Mouse (Mus musculus) c-Kit-positive CD71-positive TER-119-positive erythroid progenitor cells, embryonic 14.5 days (primary cell): ENCODE measurements around the gene Arhgap18.
"Not testable (repeated sequence)": the region's sequence is repeated elsewhere in the genome, so short reads cannot be mapped to it uniquely, and the experiment has no call there.

Source experiments
- DNase-seq: peaks from one replicate; pipeline ENCODE4 v3.0.0-alpha.2; 2013; ENCODE audit warnings: low spot score

Gene Arhgap18

GRCm38 (mm10) chr10:26911176-26911575 is 158.0 kb downstream of the Arhgap18 start:
- no peak for DNase-seq

DNA sequence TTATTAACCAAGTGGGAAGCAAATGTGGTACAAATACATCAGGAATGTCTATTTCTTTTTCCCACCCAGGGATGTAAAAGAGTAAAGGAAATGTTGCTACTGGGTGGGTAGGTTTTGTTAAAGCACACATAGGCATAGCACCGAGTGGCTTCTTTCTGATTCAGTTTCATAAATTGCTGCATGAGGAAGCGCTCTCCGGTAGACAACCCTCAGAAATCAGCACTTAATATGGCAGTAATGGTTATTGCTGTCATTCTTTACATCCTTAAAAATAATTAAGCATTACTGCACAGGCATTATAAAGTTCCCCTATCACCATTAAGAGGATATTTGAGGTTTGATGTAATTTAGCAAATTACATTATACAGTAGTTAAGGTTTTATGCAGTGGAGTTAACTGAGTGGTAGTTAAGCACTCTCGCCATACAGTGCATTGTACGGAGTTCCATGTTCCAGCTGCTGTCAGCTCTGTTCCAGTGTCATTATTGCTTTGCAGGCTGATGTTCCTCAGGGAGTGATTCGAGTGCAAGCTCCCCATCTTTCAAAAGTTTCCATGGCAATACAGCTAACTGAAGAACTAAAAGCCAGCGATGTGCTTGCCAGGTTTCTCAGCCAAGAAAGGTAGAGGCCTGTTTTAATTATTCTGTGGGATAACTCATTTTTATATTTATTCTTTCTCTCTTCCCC is 159.0 kb downstream of the Arhgap18 start:
- DNase-seq = no peak

DNA sequence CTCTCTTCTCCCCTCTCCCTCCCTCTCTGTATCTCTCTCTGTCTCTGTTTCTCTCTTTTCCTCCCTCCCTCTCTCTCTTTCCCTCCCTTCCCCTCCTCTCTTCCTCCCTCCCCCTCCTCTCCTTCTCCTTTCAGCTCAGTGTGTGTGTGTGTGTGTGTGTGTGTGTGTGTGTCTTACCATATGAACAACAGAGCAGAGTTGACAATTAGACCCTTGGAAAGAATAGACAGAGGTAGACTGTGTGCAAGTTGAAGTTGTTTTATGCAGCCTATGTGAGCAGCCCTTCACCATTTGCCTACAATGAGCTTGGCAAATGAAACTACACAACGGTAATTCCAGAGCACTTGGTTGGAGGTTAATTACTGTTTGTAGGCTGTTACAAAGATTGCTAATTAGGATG is 159.6 kb downstream of the Arhgap18 start:
- DNase-seq = no peak

GRCm38 (mm10) chr10:26919307-26919977 is 166.2 kb downstream of the Arhgap18 start:
- DNase-seq = peak; percentile 62

GRCm38 (mm10) chr10:26920383-26920979 is 167.3 kb downstream of the Arhgap18 start:
- no peak for DNase-seq

DNA sequence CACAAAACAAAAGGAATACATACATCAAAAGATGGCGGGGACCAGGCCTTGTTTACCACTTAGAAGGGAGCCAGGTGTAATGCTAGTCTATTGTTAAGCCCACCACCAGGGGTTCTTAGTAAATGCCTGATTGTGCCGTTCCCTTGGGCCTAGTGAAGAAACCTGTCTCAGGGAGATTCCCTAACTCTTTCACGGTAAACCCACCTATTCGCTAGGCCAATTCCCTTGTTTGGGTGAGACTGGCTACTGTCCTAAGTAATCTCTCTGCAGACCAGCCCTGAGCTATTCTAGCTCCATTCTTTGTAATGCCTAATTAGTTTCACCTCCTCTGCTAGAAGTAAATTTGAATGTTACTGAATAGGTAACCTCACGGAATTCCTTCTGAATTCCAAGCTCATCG is 182.8 kb downstream of the Arhgap18 start:
- DNase-seq = not testable (repeated sequence)

DNA sequence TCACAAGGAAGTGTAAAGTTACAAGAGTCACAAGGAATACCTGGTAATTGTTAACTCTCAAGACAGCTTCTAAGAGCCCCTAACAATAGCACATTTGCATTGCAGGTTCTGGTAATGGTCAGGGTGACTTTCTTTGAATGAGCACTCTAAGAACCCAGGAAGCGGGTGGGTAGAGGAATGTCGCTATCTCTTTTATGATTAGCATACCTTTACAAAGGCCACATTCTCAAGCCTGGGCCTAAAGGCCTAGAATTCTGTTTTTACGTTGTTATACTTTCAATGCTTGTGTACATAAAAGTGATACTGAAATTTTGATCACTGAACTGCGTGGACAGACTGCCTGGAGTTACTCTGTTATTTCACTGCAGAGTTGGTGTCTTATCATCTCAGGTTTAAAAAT is 185.2 kb downstream of the Arhgap18 start:
- not testable (repeated sequence) for DNase-seq

- no peak for DNase-seq
Observed at GRCm38 (mm10) chr10:26939549-26939948, 186.3 kb downstream of the Arhgap18 start.

DNA sequence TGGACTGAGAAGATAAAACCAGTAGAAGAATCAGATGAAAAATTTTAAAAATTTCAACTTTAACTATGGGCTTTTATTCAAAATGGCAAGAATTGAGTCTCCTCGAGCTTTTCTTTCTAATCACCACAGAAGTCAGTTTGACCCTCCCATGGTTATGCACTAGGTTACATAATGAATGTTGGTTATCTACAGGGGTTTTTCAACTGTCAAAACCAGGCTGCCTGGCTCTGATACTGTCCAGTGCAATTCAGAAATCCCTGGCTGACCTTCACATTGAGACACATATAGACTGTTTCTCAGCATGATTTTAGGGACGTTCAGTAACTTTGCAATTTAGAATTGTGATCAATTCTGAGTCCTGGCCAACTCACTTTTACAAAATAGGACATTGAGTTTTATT is 195.1 kb downstream of the Arhgap18 start:
- DNase-seq = no peak

DNA sequence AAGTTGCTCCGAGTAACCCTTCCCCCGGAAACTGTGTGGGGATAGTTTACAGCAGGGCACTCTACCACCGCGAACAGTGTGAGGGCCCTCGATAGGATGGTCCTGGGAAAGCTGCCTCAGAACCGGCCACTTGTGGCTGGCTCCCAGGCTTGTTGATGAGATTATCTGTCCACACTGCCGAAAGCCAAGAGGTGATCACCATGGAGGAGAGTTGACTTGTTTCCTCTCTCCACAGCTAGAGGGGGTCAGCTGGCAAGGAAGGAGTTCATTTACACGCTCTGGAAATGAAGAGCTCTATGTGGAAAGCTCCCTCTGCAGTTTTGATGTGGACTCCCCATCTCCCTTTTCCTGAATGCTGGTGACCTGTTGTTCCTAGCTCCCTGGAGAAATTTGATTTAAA is 196.4 kb downstream of the Arhgap18 start:
- DNase-seq = peak; percentile 48

- peak; percentile 65 for DNase-seq
Observed at GRCm38 (mm10) chr10:26950448-26950847, 197.2 kb downstream of the Arhgap18 start.

GRCm38 (mm10) chr10:26958513-26958912 is 205.3 kb downstream of the Arhgap18 start:
- no peak for DNase-seq
